8 mouse cellular contexts compared by ENCODE assay signal in genomic region chr10:119055199-119055785, GRCm38 (mm10).
DNase-seq lines count a peak whose midpoint lies in the region; ATAC-seq and TF ChIP-seq lines count a peak whose summit lies in the region.

No protein-coding gene starts in this region.

- 73% methylated on average over 13 of the region's 13 CpGs for WGBS in liver, adult 2 months
- 74% methylated on average over 13 of the region's 13 CpGs for WGBS in liver, embryonic 12.5 days (ENCODE audit: insufficient replicate concordance)
- 37% methylated on average over 13 of the region's 13 CpGs for WGBS in lung, embryonic 14.5 days
- 36% methylated on average over 13 of the region's 13 CpGs for WGBS in stomach, postnatal 0 days

- H3K4me3 ChIP-seq in liver, adult 2 months (ENCODE audit: insufficient read depth, low read depth, low read length) = no peak overlapping the region
- no peak overlapping the region for H3K4me3 ChIP-seq in liver, embryonic 12.5 days
- H3K4me3 ChIP-seq in lung, embryonic 14.5 days (ENCODE audit: low read depth, low read length) = no peak overlapping the region
- H3K4me3 ChIP-seq in stomach, postnatal 0 days (ENCODE audit: low read depth, low read length) = no peak overlapping the region

- no peak for TF ChIP-seq POLR2A in liver, adult 2 months (IDR thresholded peaks at IDR 0.05; ENCODE audit: extremely low read depth, insufficient read depth, low read length)

- no peak overlapping the region for H3K9ac ChIP-seq in liver, adult 2 months (ENCODE audit: low read depth, low read length)
- H3K9ac ChIP-seq in liver, embryonic 12.5 days = no peak overlapping the region
- H3K9ac ChIP-seq in lung, embryonic 14.5 days = no peak overlapping the region
- no peak overlapping the region for H3K9ac ChIP-seq in stomach, postnatal 0 days (ENCODE audit: low read length)

- TF ChIP-seq CTCF in liver, adult 2 months (IDR thresholded peaks at IDR 0.05; ENCODE audit: low read depth, low read length) = no peak
- no peak for TF ChIP-seq CTCF in lung, embryonic 14.5 days (IDR thresholded peaks at IDR 0.05; ENCODE audit: low read depth)
- no peak for TF ChIP-seq CTCF in stomach, postnatal 0 days (IDR thresholded peaks at IDR 0.05; ENCODE audit: low read depth)

- no peaks in the 10 kb centered on the region for H3K36me3 ChIP-seq in liver, adult 2 months (ENCODE audit: control insufficient read depth, insufficient read depth, low read length)
- H3K36me3 ChIP-seq in liver, embryonic 12.5 days = no peaks in the 10 kb centered on the region
- no peaks in the 10 kb centered on the region for H3K36me3 ChIP-seq in lung, embryonic 14.5 days (ENCODE audit: insufficient read depth)
- H3K36me3 ChIP-seq in stomach, postnatal 0 days (ENCODE audit: control insufficient read depth, insufficient read depth, low read length) = no peaks in the 10 kb centered on the region

- H3K9me3 ChIP-seq in liver, embryonic 12.5 days (replicated peaks) = no peaks in the 10 kb centered on the region
- H3K9me3 ChIP-seq in lung, embryonic 14.5 days (ENCODE audit: low read depth, low read length) = no peaks in the 10 kb centered on the region
- no peaks in the 10 kb centered on the region for H3K9me3 ChIP-seq in stomach, postnatal 0 days (ENCODE audit: control insufficient read depth, low read length)

- DNase-seq in liver, adult 2 months (ENCODE audit: extremely low read depth, low read depth, low spot score) = peak; percentile 46
- DNase-seq in brain, embryonic 18.5 days (ENCODE audit: low read depth, low spot score) = peak; percentile 66
- peak; percentile 56 to 82 for DNase-seq in frontal cortex, adult 2 months (ENCODE audit: extremely low spot score in 1 of 2, low spot score in 1 of 2)
- peak; percentile 41 to 77 for DNase-seq in kidney, postnatal 36 days
- DNase-seq in lung, embryonic 14.5 days = peak; percentile 94
- no peak for DNase-seq in stomach, postnatal 0 days (ENCODE audit: low spot score)
- DNase-seq in yolk sac, embryonic 10.5 days (ENCODE audit: low spot score) = no peak

- H3K4me1 ChIP-seq in liver, adult 2 months (ENCODE audit: control insufficient read depth, insufficient read depth, low read length) = peaks cover 3% of the 10 kb centered on the region; the same call in 1 of the 2 replicates
- H3K4me1 ChIP-seq in liver, embryonic 12.5 days = peaks cover 8% of the 10 kb centered on the region; the same call in 1 of the 2 replicates
- H3K4me1 ChIP-seq in lung, embryonic 14.5 days (ENCODE audit: insufficient read depth) = peaks cover 31% of the 10 kb centered on the region
- no peaks in the 10 kb centered on the region; the same call in none of the 2 replicates for H3K4me1 ChIP-seq in stomach, postnatal 0 days (replicated peaks; ENCODE audit: control insufficient read depth, insufficient read depth)

- TF ChIP-seq EP300 in stomach, postnatal 0 days (optimal IDR thresholded peaks at IDR 0.05) = no peak

- no peaks in the 10 kb centered on the region for H3K27me3 ChIP-seq in liver, adult 2 months (ENCODE audit: control insufficient read depth, insufficient read depth, low read length)
- H3K27me3 ChIP-seq in liver, embryonic 12.5 days (replicated peaks) = 0 out of 2 replicates have a peak, but pooled peaks cover 4% of the 10 kb centered on the region
- H3K27me3 ChIP-seq in lung, embryonic 14.5 days (ENCODE audit: insufficient read depth, low read length) = no peaks in the 10 kb centered on the region
- no peaks in the 10 kb centered on the region for H3K27me3 ChIP-seq in stomach, postnatal 0 days (ENCODE audit: control insufficient read depth, insufficient read depth, low read length)

- no peak for ATAC-seq in liver, embryonic 12.5 days
- ATAC-seq in lung, embryonic 14.5 days (ENCODE audit: insufficient read depth) = peak; percentile 59; the same call in 1 of the 2 replicates
- no peak for ATAC-seq in stomach, postnatal 0 days (ENCODE audit: low FRiP score, low TSS enrichment)

- no peak overlapping the region for H3K4me2 ChIP-seq in liver, embryonic 12.5 days
- H3K4me2 ChIP-seq in lung, embryonic 14.5 days = peak overlapping the region; percentile 45; the same call in 1 of the 2 replicates
- peak overlapping the region; percentile 2; the same call in 1 of the 2 replicates for H3K4me2 ChIP-seq in stomach, postnatal 0 days (replicated peaks; ENCODE audit: low read depth)

- H3K27ac ChIP-seq in liver, adult 2 months (replicated peaks; ENCODE audit: insufficient read depth, low read depth, low read length) = no peak overlapping the region
- no peak overlapping the region for H3K27ac ChIP-seq in liver, embryonic 12.5 days
- H3K27ac ChIP-seq in lung, embryonic 14.5 days (ENCODE audit: low read depth) = no peak overlapping the region
- H3K27ac ChIP-seq in stomach, postnatal 0 days (replicated peaks) = no peak overlapping the region

- no peaks in the 10 kb centered on the region for H3K79me2 ChIP-seq in liver, adult 2 months (ENCODE audit: control insufficient read depth, insufficient read depth, low read length)

Comparison
In these comparisons a context has a peak if more than half of its experiments do, and no peak if none do; other contexts are left out.
1. DNase-seq: peak in liver, adult 2 months (single experiment), brain, embryonic 18.5 days (single experiment), frontal cortex, adult 2 months (2 of 2), kidney, postnatal 36 days (2 of 2) and lung, embryonic 14.5 days (single experiment); none in stomach, postnatal 0 days (single experiment) and yolk sac, embryonic 10.5 days (single experiment).